Mouse (Mus musculus) neutrophil, adult 5-6 weeks (primary cell): ENCODE measurements around the gene Gm20503. TPM values are rescaled to one million over a fixed set of nuclear protein-coding genes. Genes with fewer than 3 reads are reported as not detected.

Source experiments
- ATAC-seq: fragments of 151-379, 151-347 bp; 2 replicates; pipeline ENCODE4 v1.8.0; 2017; ENCODE audit warnings: mild to moderate bottlenecking, moderate TSS enrichment; ENCODE audit not compliant: insufficient number of reproducible peaks, poor library complexity, low FRiP score, severe bottlenecking; ENCODE audit errors: extremely low read depth
- total RNA-seq: library from RNA; stranded (forward); fragments of 200-1000 nt; gene quantifications from 2 replicates; pipeline ENCODE4 v1.2.3, GENCODE M21; 2017

Gm20503 gene
- total RNA-seq: not detected in 2 replicates

DNA sequence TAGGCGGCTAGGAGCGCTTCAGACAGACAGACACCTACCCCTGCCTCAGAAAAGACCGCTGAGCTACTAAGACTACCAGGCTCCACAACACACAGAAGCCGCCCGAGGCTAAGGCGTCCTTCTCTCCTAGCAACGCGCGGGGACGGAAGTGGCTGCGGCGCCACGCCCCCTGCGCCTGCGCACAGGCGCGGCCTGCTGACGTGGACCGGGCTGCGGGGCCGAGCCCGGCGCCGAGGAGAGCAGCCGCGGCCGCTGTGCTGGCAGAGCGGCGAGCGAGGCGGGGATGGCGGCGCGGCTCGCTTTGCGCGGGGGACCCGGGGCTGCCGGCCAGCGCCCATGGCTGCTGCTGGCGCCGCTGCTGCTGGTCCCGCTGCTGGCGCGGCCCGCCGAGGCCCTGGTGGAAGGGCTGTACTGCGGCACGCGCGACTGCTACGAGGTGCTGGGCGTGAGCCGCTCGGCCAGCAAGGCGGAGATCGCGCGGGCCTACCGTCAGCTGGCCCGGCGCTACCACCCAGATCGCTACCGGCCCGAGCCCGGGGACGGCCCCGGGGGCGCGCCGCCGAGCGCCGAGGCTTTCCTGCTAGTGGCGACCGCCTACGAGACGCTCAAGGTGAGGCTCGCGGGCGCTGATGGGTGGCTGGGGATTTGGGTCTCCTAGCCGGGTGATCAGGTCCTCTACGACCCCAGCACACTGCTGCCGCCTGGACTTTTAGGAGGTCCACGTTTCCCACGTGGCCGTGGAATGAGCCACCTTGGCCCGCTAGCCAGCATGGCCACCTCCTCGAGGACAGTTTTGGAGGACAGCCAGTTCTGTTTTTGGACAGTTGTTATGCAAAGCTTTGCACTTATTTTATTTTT, at the start of gene Gm20503:
Gm20503 (plus strand) TSS at position 263 of the 858 bp plus-strand sequence.
- ATAC-seq: peak; percentile 84

- no peak for ATAC-seq
Measured at GRCm38 (mm10) chr4:58961719-58962118, 41.3 kb upstream of the Gm20503 start.

DNA sequence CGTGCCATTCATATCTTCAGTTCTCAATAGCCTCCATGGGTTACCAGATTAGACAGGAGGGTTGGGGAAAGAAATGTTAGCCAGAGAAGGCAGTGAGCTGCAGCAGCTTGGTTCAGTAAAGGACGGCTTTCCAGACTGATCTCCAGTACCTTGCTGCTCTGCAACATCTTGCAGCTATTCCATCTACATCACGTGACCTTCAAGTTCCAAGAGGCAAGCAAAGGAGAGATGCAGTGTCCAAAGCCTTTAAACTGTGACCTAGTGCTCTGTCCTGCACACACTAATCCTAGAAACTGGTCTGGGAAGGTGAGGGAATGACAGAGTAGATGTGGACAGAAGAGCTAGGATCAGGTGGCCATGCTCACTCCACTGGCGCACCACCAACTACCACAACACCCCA, 39.7 kb upstream of the Gm20503 start:
- ATAC-seq: no peak

- no peak for ATAC-seq
Measured at GRCm38 (mm10) chr4:58965136-58965535, 37.9 kb upstream of the Gm20503 start.

GRCm38 (mm10) chr4:58970678-58971077, 32.3 kb upstream of the Gm20503 start:
- no peak for ATAC-seq

GRCm38 (mm10) chr4:58975711-58976110, 27.3 kb upstream of the Gm20503 start:
- ATAC-seq: no peak

- ATAC-seq: no peak
Measured at GRCm38 (mm10) chr4:58981421-58981820, 21.6 kb upstream of the Gm20503 start.

DNA sequence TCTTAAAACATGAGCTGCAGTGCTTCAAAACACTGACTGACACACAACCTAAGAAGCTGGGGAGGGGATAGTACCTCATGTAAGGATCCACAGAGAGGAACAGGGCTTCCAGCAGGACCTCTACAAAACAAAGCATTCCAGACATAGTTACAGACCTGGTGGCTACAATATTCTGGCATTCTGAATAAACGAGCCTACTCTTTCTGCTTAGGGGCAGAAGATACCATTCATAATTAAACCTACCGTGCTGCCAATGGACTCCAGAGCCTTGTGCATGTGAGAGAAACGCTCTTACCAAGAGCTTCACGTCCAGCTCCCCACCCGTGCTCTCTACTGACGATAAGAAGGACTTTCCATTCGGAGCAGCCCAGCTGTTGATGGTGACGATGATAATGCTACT, 20.2 kb upstream of the Gm20503 start:
- ATAC-seq: no peak

DNA sequence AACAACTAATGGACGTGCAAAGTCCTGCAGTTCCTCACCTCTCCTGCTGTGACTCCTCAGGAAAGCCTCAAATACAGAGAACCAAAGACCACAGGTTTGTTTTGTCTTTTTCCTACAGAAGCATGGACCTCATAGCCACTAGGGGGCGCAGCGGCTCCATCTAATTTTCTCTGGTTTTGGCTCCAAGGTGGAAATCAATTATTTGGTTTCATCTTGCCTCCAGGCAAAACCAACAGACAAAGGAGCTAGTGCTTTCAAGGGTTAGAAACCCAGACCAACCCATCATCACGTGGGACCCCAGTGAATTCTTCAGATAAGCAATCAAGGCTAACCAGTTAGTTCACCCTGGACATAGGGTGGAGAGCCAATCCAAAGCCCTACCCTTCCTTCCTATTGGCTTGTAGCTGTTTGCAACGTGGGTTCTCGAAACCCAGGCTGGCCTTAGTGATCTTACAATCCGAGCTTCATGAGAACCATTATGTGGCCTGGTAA, 17.8 kb upstream of the Gm20503 start:
- ATAC-seq: peak; percentile 58

DNA sequence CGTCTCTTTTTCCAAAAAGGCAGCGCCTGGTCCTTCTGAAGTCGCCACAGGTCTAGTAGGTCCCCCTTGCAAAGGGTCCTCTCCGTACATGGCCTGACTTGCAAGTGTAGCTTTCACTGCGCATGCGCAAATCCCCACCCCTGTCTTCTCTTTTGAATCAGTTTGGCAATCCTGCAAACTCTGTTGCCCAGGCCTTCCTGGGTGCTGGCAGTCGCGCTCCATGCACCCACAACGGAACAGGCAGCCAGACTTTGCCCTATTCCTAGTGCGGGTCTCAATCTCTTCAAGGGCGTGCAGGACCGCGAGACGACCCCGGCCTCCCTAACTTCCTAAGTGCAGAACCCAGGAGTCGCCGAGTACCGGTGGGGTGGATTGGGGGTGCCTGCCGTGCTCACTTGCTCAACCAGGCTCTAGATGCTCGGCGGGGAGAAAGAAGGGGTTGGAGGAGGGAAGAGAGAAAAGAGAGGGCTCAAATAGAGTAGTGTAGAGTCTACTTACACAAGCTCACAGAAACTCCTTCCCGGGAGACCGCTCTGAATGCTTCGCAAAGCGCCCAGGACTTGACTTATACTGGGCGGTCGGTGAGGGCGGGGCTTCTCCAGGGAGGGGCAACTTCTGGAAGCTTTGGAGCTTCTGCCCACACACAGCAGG, 16.3 kb upstream of the Gm20503 start, which contains the start of gene Ptgr1:
Ptgr1 (minus strand) TSS at position 580 of the 651 bp plus-strand sequence.
- no peak for ATAC-seq

DNA sequence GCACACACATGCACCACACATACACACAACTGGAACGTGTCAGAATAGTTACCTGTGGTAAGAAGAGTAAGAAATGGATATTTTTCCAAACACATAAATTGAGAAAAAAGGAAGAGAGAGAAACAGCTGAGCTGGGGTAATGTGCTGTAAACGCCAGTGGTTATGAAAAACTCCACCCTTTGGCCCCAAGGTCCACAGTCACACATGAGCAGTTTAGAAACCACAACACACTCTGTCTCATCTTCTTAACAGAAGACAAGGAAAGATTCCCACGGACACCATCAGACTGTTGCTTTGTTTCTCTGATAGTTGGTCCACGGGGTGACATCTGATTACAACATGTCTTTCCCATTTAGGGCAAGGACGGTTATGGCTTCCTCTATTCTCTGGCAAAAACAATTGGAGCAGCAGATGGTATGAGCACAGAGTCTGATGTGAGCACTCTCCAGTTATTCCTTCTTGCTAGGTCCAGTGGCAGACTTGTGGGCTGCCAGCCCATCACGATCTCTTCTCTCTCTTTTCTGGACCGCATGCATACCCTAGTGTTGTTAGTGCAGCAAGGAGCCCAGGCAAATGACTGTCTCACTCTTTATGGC, 13.6 kb upstream of the Gm20503 start:
- no peak for ATAC-seq

DNA sequence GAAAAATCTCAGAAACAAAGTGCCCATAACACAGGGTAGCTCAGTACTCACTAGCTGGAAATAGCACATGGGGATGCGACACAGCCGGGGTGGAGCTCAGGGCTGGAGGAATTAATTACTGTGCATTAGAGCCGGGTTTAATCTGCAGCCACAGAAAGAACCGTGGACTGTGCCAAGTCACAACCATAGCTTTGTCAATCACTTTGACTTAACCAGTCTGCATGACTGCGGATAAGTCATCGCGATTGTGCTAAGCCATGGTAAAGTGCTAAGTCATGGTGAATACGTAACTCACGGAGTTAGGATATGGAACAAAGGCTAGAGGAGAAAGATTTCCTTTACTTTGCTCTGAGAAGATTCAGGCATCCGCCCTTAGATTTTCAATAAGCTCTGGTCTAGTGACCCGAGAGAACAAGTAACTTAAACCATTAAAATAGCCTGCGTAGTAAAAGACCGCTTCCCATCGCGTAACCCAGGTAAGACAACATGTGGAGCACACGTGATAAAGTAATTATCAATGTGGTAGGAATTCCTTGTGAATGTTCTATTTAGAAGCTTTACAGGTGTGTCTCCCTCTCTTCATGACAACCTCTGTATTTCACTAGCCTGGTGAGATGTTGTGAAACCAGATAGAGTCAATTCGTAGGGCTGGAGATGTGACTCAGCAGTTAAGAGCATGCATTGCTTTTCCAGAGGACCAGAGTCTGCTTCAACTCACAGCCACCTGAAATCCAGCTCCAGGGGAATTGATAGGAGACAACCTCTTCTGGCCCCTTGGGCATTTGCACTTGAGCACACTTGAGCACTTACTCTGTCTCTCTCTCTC, 12.2 kb upstream of the Gm20503 start:
- ATAC-seq: no peak

DNA sequence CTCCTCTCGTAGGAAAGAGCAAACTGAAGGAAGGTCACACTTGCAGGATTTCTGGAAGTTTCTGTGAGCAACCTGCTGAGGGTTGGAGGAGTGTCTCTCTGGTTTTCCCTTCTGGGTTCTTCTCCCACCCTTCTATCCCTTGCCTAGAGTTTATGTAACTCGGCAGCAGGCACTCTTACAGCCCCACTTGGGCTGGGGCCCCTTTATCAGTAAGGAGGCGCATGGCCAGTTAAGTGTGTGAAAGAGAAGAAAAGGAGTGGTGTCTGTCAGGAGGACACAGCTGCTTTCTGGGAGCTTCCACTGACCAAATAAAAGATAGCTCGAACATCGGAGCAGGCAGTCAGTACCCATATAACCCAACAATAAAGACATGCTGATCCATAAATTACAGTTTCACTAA, 10.8 kb upstream of the Gm20503 start:
- ATAC-seq: no peak

DNA sequence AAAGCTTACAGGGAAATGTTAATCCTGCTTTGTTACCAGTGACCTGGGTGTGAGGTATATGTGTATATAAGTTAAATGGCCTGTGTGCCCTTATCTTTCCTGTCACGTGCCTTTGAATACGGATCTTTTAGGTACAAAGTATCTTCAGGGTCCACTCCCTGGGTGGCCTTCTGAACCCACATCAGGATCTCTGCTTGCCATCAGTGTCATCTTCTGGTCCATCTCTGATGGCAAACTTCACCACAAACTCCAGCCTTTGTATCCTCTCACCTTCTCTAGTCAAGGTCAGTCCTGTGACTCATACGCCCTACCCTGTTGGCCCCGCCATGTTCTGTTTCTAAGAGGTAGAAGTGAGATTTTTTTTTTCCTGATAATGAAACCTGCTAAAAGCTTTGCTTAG, 8.2 kb upstream of the Gm20503 start, which contains the start of gene Dnajc25:
Dnajc25 (plus strand) TSS at position 301 of the 400 bp plus-strand sequence.
- no peak for ATAC-seq

GRCm38 (mm10) chr4:58995251-58995693, 7.7 kb upstream of the Gm20503 start:
- no peak for ATAC-seq

GRCm38 (mm10) chr4:58997081-58997480, 5.9 kb upstream of the Gm20503 start:
- ATAC-seq: no peak

DNA sequence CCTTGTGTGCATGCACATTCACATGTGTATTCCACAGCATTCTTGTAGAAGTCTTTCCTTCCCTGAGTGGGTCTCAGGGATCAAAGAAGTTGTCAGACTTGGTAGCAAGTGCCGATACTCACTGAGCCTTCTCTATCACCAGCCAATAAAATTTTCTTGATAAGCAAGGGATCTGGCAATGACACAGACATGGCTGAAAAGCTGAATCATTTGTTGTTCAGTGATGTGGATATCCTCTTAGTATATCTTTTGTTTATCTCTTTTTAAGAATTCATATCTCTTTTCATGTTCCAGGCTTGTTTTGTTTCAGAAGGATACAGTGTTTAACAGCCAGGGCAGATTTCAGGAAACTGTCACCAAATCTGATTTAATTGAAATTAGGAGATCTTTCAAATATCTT, 4.3 kb upstream of the Gm20503 start:
- ATAC-seq: no peak

DNA sequence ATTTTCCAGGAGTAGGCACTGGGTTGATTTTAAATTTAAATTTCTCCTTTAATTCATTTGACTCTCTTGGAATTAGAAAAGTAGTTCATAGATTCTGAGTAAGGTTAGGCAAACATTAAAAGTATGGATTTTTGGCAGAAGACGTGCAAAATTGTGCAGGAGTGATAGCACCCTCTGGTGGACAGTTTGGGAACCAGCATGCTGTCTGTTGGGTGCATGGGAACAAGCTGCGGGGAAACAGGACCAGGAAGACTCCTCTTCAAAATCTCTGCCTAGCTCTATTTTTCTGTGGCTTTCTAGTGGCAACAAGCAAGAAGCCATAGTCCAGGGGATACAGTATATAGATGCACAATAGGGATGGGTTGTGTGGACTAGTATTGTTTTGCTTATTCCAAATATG, 3.3 kb upstream of the Gm20503 start:
- peak; percentile 65; the same call in 1 of the 2 replicates for ATAC-seq

DNA sequence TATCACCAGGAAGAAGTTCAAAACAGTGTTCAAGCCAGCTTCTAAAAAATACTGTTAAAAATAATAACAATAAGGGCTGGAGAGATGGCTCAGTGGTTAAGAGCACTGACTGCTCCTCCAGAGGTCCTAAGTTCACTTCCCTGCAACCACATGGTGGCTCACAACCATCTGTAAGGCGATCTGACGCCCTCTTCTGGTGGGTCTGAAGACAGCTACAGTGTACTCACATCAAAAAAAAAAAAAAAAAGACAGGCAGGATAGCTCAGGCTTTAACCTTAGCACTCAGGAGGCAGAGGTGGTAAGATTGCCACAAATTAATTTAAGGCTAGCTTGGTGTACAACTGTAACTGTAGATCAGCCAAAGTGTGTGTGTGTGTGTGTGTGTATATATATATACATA, 2.4 kb upstream of the Gm20503 start:
- no peak for ATAC-seq
